Mouse (Mus musculus): Measurements from ENCODE around the gene Mtmr3. TPM values are rescaled to one million over a fixed set of nuclear protein-coding genes. Genes with fewer than 3 reads are reported as not detected.

Mtmr3 gene
- total RNA-seq, 4 experiments from 2014 or later, result 68.7 to 78.6 (median 73.5) TPM

Other genes starting within 250 kb of the Mtmr3 start
- under 1 TPM in 2 of 4 experiments, not detected in 2; 0.23 to 0.65 TPM for gene Hormad2, start 153.8 kb downstream of the Mtmr3 start, total RNA-seq (2022)
- not detected for gene Gm11032, start 25.2 kb upstream of the Mtmr3 start, total RNA-seq (2022)
- 10 to 100 TPM; 23.2 to 28.2 (median 24.6) TPM for gene Ascc2, start 42.9 kb upstream of the Mtmr3 start, total RNA-seq (2022)
- 100 to 1,000 TPM; 342 to 372 (median 351) TPM for gene Uqcr10, start 109.5 kb upstream of the Mtmr3 start, total RNA-seq (2022)
- 10 to 100 TPM; 30.9 to 38.1 (median 34.9) TPM for gene Zmat5, start 109.8 kb upstream of the Mtmr3 start, total RNA-seq (2022)
- 100 to 1,000 TPM; 253 to 297 (median 281) TPM for gene Cabp7, start 151.9 kb upstream of the Mtmr3 start, total RNA-seq (2022)

All from layer of hippocampus, adult 8-10 months (tissue).